Mouse (Mus musculus) myocyte (in vitro differentiated cells): ENCODE measurements around the gene Cables2. TPM values are rescaled to one million over a fixed set of nuclear protein-coding genes. Genes with fewer than 3 reads are reported as not detected.
A peak's percentile ranks its signal among the peaks of the same experiment; 100 is the strongest.

Experiments used
- H3K27me3 ChIP-seq: one replicate; pipeline ENCODE4 v1.6.1; 2011; ENCODE audit not compliant: control insufficient read depth, insufficient read depth, insufficient read length
- H3K36me3 ChIP-seq: one replicate; pipeline ENCODE4 v1.6.1; 2011; ENCODE audit not compliant: control insufficient read depth, insufficient read depth
- H3K4me2 ChIP-seq: one replicate; pipeline ENCODE4 v1.6.1; 2011; ENCODE audit warnings: low read depth, control low read depth
- H3K4me3 ChIP-seq: one replicate; pipeline ENCODE4 v1.5.1; 2011; ENCODE audit warnings: mild to moderate bottlenecking, control low read depth, moderate library complexity
- H3K79me2 ChIP-seq: one replicate; pipeline ENCODE4 v1.6.1; 2011; ENCODE audit not compliant: control insufficient read depth, insufficient read depth
- H3ac ChIP-seq: one replicate; pipeline ENCODE4 v1.6.1; 2011; ENCODE audit not compliant: control insufficient read depth, insufficient read length
- CEBPB ChIP-seq: IDR thresholded peaks from 2 replicates; pipeline ENCODE4 v1.6.1; 2011; ENCODE audit warnings: mild to moderate bottlenecking, moderate library complexity; ENCODE audit not compliant: poor library complexity, insufficient read depth, severe bottlenecking
- E2F4 ChIP-seq: IDR thresholded peaks from one replicate; pipeline ENCODE4 v1.6.1; 2011; ENCODE audit warnings: mild to moderate bottlenecking, control low read depth, moderate library complexity; ENCODE audit not compliant: insufficient read depth
- MAX ChIP-seq: IDR thresholded peaks from one replicate; pipeline ENCODE4 v1.6.1; 2011; ENCODE audit warnings: low read depth, mild to moderate bottlenecking, control low read depth
- MYOD1 ChIP-seq, 3 experiments: IDR thresholded peaks; one replicate each; pipeline ENCODE4 v1.6.1; 2011; ENCODE audit warnings: control low read depth in 2 of 3, low read depth in 2 of 3, mild to moderate bottlenecking in 2 of 3, moderate library complexity in 1 of 3; ENCODE audit not compliant: insufficient read length in 2 of 3, control insufficient read depth in 1 of 3
- MYOG ChIP-seq, 3 experiments: IDR thresholded peaks; one replicate each; pipeline ENCODE4 v1.6.1; 2011; ENCODE audit warnings: control low read depth in 2 of 3, low read depth in 2 of 3, mild to moderate bottlenecking in 2 of 3; ENCODE audit not compliant: insufficient read length in 2 of 3, control insufficient read depth in 1 of 3, insufficient read depth in 1 of 3
- POLR2A ChIP-seq: IDR thresholded peaks from one replicate; pipeline ENCODE4 v1.6.1; 2011; ENCODE audit warnings: low read depth, mild to moderate bottlenecking, control low read depth, moderate library complexity; ENCODE audit not compliant: insufficient read length
- POLR2AphosphoS2 ChIP-seq: IDR thresholded peaks from one replicate; pipeline ENCODE4 v1.6.1; 2011; ENCODE audit warnings: low read depth, control low read depth; ENCODE audit not compliant: insufficient read length
- REST ChIP-seq: IDR thresholded peaks from one replicate; pipeline ENCODE4 v1.6.1; 2011; ENCODE audit warnings: mild to moderate bottlenecking, control low read depth, moderate library complexity; ENCODE audit not compliant: insufficient read depth, insufficient read length
- SRF ChIP-seq: IDR thresholded peaks from one replicate; pipeline ENCODE4 v1.6.1; 2011; ENCODE audit warnings: low read depth; ENCODE audit not compliant: control insufficient read depth, insufficient read length
- TCF12 ChIP-seq: IDR thresholded peaks from one replicate; pipeline ENCODE4 v1.6.1; 2011; ENCODE audit warnings: mild to moderate bottlenecking, control low read depth; ENCODE audit not compliant: poor library complexity, insufficient read depth, severe bottlenecking
- TCF3 ChIP-seq: IDR thresholded peaks from one replicate; pipeline ENCODE4 v1.6.1; 2011; ENCODE audit warnings: low read depth, control low read depth; ENCODE audit not compliant: insufficient read length
- USF1 ChIP-seq: IDR thresholded peaks from one replicate; pipeline ENCODE4 v1.6.1; 2011; ENCODE audit warnings: low read depth, mild to moderate bottlenecking, control low read depth, moderate library complexity
- polyA plus RNA-seq: library from polyadenylated mRNA; unstranded; fragments of >200 nt; fragmentation: generic; extraction: Trizol; gene quantifications from one replicate; pipeline ENCODE4 v1.2.1, GENCODE M21; 2012; ENCODE audit warnings: missing spikeins

Gene Cables2
- polyA plus RNA-seq, 1 experiment, result 6.8 TPM

DNA sequence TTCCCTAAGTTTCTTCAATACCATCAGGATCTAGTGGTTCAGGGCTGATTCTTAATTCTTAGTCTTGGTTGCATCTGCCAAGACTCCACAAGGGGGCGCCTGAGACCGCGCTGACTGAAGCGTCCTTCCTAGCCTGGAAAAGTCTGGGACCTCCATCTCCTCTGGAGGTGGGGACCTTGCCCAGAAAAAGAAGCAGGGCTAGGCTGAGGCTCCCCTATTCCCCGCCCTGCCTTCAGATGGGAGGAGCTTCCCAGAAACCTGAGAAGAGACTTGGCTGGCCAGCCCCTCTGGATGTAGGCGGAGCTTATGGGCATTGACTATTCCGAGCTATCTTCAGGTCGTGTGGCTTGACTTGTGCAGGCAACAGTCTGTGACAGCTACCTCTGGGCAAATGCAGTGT, 2.5 kb upstream of the Cables2 start:
- H3K79me2 ChIP-seq, result no peaks in the 10 kb centered on the region
- H3K27me3 ChIP-seq, result peaks cover 45% of the 10 kb centered on the region
- TF ChIP-seq TCF3, result no peak
- no peak for TF ChIP-seq MYOG (IDR thresholded peaks at IDR 0.05; ENCODE audit: control insufficient read depth in 1 of 3, insufficient read depth in 1 of 3, insufficient read length in 2 of 3, low read depth in 2 of 3)
- no peak overlapping the region for H3ac ChIP-seq
- no peak overlapping the region for H3K4me2 ChIP-seq
- no peak overlapping the region for H3K4me3 ChIP-seq
- H3K36me3 ChIP-seq, result no peaks in the 10 kb centered on the region

DNA sequence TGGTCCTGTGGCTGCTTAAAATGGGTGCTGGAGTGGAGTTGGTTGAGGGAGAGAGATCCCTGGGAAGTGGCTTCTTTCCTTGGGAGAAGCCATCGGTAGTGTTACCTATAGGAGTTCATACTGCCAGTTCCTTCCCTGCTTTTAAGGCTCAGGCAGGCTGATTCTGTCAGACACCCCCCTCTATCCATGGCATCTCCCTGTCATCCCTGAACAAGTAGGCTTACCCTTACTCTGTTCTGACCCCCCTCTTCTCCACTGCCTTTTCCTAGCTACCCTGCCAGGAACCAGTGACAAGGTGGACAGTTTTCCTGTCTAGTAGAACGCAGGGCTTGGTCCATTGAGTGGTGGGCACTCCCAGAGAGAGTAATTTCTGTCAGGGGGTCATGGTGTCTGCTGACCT, 1.2 kb upstream of the Cables2 start:
- no peaks in the 10 kb centered on the region for H3K79me2 ChIP-seq
- peaks cover 32% of the 10 kb centered on the region for H3K27me3 ChIP-seq
- no peaks in the 10 kb centered on the region for H3K36me3 ChIP-seq
- H3ac ChIP-seq, result no peak overlapping the region
- no peak overlapping the region for H3K4me2 ChIP-seq
- TF ChIP-seq E2F4 (no peak), SRF (no peak), MAX (no peak), POLR2A (no peak), CEBPB (no peak), TCF12 (no peak), POLR2AphosphoS2 (no peak), REST (no peak), MYOD1 (IDR thresholded peaks at IDR 0.05; ENCODE audit: control insufficient read depth in 1 of 3, insufficient read length in 2 of 3, low read depth in 2 of 3) (no peak), MYOG (IDR thresholded peaks at IDR 0.05; ENCODE audit: control insufficient read depth in 1 of 3, insufficient read depth in 1 of 3, insufficient read length in 2 of 3, low read depth in 2 of 3) (no peak), TCF3 (no peak), USF1 (no peak)
- peak overlapping the region; percentile 46 for H3K4me3 ChIP-seq

- no peak for TF ChIP-seq POLR2A
- TF ChIP-seq POLR2AphosphoS2, result no peak
- TF ChIP-seq MYOG (IDR thresholded peaks at IDR 0.05; ENCODE audit: control insufficient read depth in 1 of 3, insufficient read depth in 1 of 3, insufficient read length in 2 of 3, low read depth in 2 of 3), result no peak
- no peak for TF ChIP-seq SRF
- no peak for TF ChIP-seq E2F4
- no peak for TF ChIP-seq CEBPB
- TF ChIP-seq TCF12, result no peak
- Histone ChIP-seq H3K36me3 (no peaks in the 10 kb centered on the region), H3K4me2 (peak overlapping the region; percentile 100), H3K4me3 (peak overlapping the region; percentile 46), H3ac (peak overlapping the region; percentile 15), H3K27me3 (peaks cover 16% of the 10 kb centered on the region), H3K79me2 (no peaks in the 10 kb centered on the region)
These were observed 393 bp downstream of the Cables2 start for GRCm38 (mm10) chr2:180272884-180273321.

DNA sequence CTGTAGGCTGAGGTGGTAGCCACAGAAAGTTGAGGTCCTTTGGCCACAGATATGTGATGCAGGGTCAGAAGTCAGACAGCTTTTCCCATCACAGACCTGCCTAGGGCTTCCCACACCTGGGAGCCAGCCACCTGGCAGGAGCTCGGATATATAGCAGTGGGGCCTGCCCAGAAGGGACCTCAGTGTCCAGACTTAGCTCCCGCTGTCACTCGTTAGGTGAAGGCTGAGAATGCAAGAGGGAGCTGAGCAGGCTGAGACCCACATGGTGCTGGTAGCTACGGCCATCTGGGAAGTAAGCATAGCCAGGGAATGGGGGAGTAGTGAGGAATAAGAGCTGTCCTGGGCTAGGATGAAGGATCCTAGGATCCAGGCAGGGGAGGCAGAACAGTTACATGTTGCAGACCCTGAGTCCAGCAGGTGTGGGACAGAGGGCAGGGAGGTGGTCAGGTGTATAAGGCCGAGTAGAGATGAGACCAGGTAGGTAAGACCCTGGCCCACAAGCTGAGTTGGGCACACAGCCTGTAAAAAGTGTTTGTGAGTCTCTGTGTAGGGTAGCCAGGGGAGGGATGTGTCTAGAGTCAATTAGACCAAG, 1.4 kb downstream of the Cables2 start:
- peaks cover 9% of the 10 kb centered on the region for H3K27me3 ChIP-seq
- H3K36me3 ChIP-seq, result no peaks in the 10 kb centered on the region
- peak overlapping the region; percentile 100 for H3K4me2 ChIP-seq
- peak overlapping the region; percentile 46 for H3K4me3 ChIP-seq
- H3K79me2 ChIP-seq, result no peaks in the 10 kb centered on the region
- no peak overlapping the region for H3ac ChIP-seq
- TF ChIP-seq MAX (no peak), CEBPB (no peak), SRF (no peak)

DNA sequence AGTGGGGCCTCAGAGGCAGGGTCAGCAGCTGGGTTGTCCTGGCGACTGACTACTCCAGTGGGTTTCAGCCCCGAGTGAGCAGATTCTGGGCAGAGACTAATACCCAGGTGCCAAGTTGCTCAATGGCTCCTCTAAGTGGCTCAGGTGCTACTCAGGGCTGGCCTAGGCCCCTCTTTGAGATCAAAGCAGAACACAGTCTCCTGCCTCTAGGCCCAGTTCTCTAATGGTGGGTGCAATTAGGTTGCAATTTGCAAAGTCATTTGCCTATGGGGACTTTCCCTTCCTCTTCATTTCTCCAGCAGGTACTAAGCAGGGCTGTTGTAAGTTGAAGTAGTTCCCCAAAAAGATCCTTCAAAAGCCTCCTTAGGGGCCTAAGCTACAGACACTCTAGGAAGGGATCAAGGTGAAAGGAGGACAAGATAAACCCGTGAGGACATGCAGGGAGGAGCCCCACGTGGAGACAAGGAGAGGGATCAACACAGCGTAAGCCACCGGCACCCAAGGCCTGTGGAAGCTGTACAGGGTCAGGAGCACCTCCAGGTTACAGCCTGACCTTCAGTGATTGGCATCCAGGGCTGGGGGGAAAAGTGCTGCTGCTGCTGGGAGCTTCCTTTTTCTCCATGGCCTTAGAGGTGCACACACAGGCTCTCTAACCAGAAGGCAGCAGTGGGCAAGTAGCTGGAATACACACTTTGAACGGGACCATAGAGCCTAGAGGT, 2.6 kb downstream of the Cables2 start:
- Histone ChIP-seq H3K36me3 (no peaks in the 10 kb centered on the region), H3ac (no peak overlapping the region), H3K4me2 (no peak overlapping the region), H3K27me3 (no peaks in the 10 kb centered on the region), H3K4me3 (no peak overlapping the region), H3K79me2 (no peaks in the 10 kb centered on the region)
- TF ChIP-seq MYOG (IDR thresholded peaks at IDR 0.05; ENCODE audit: control insufficient read depth in 1 of 3, insufficient read depth in 1 of 3, insufficient read length in 2 of 3, low read depth in 2 of 3) (no peak), E2F4 (no peak), MAX (no peak), TCF3 (no peak), USF1 (no peak), CEBPB (no peak), TCF12 (no peak), MYOD1 (IDR thresholded peaks at IDR 0.05; ENCODE audit: control insufficient read depth in 1 of 3, insufficient read length in 2 of 3, low read depth in 2 of 3) (no peak), POLR2AphosphoS2 (no peak), REST (no peak)
